In genomic region chr4:81999093-81999492, GRCm38 (mm10) we compare ENCODE assay signal across 21 mouse cellular contexts.
DNase-seq lines count a peak whose midpoint lies in the region; ATAC-seq lines count a peak whose summit lies in the region.
"Had no signal": no experiment of that assay in that cellular context is flagged by ENCODE, and none has a peak within 500 bp of the region (broad histone marks: within the 10 kb centered on the region; RNA-seq: fewer than 3 reads in every experiment).

No protein-coding gene starts in this region.

- H3K4me2 ChIP-seq in kidney, embryonic 16.5 days (replicated peaks; ENCODE audit: low read depth, low read length), result no peak overlapping the region
- H3K4me2 ChIP-seq in embryonic facial prominence, embryonic 14.5 days (ENCODE audit: low read depth, low read length), result no peak overlapping the region
- no peak overlapping the region for H3K4me2 ChIP-seq in limb, embryonic 15.5 days
- H3K4me2 ChIP-seq: forebrain, embryonic 12.5 days; forebrain, embryonic 15.5 days; heart, embryonic 11.5 days; hindbrain, embryonic 12.5 days; hindbrain, embryonic 15.5 days had no signal

- 0 out of 2 replicates have a peak, but pooled peaks cover 14% of the 10 kb centered on the region for H3K4me1 ChIP-seq in kidney, embryonic 16.5 days (ENCODE audit: insufficient read depth, low read length)
- peaks cover 26% of the 10 kb centered on the region for H3K4me1 ChIP-seq in embryonic facial prominence, embryonic 14.5 days (ENCODE audit: control insufficient read depth, insufficient read depth, low read length)
- H3K4me1 ChIP-seq in limb, embryonic 15.5 days, result peaks cover 31% of the 10 kb centered on the region
- H3K4me1 ChIP-seq: forebrain, embryonic 12.5 days had no signal

- peak; percentile 51; the same call in 1 of the 2 replicates for ATAC-seq in kidney, embryonic 16.5 days (ENCODE audit: low FRiP score, low TSS enrichment)
- ATAC-seq in embryonic facial prominence, embryonic 14.5 days (ENCODE audit: low read depth), result no peak
- no peak for ATAC-seq in limb, embryonic 15.5 days (ENCODE audit: insufficient number of reproducible peaks, low FRiP score, low TSS enrichment, low read depth)
- ATAC-seq: activated CD4-positive, CD25-positive, alpha-beta regulatory T cell, adult 4 months; CD4-positive, CD25-positive, alpha-beta regulatory T cell, adult 4 months had no signal

- no peak overlapping the region for H3K27ac ChIP-seq in kidney, embryonic 16.5 days (ENCODE audit: low read length)
- H3K27ac ChIP-seq in embryonic facial prominence, embryonic 14.5 days (replicated peaks; ENCODE audit: low read depth, low read length), result peak overlapping the region; percentile 91; the same call in 1 of the 2 replicates
- H3K27ac ChIP-seq in limb, embryonic 15.5 days, result peak overlapping the region; percentile 83; the same call in 1 of the 2 replicates
- H3K27ac ChIP-seq: forebrain, embryonic 15.5 days; hindbrain, embryonic 12.5 days; hindbrain, embryonic 15.5 days had no signal

- H3K27me3 ChIP-seq in kidney, embryonic 16.5 days (ENCODE audit: insufficient read depth, low read length), result no peaks in the 10 kb centered on the region
- no peaks in the 10 kb centered on the region for H3K27me3 ChIP-seq in embryonic facial prominence, embryonic 14.5 days (replicated peaks; ENCODE audit: control insufficient read depth, insufficient read depth, low read length)
- H3K27me3 ChIP-seq in limb, embryonic 15.5 days, result no peaks in the 10 kb centered on the region
- H3K27me3 ChIP-seq: forebrain, embryonic 12.5 days; forebrain, embryonic 15.5 days; hindbrain, embryonic 12.5 days; hindbrain, embryonic 15.5 days had no signal

- H3K9me3 ChIP-seq in kidney, embryonic 16.5 days (ENCODE audit: low read length), result no peaks in the 10 kb centered on the region
- no peaks in the 10 kb centered on the region for H3K9me3 ChIP-seq in embryonic facial prominence, embryonic 14.5 days (ENCODE audit: control insufficient read depth, low read length)
- H3K9me3 ChIP-seq in limb, embryonic 15.5 days, result no peaks in the 10 kb centered on the region
- H3K9me3 ChIP-seq: forebrain, embryonic 12.5 days; forebrain, embryonic 15.5 days; hindbrain, embryonic 12.5 days; hindbrain, embryonic 15.5 days had no signal

- H3K36me3 ChIP-seq in kidney, embryonic 16.5 days (ENCODE audit: insufficient read depth, low read length), result no peaks in the 10 kb centered on the region
- no peaks in the 10 kb centered on the region for H3K36me3 ChIP-seq in embryonic facial prominence, embryonic 14.5 days (ENCODE audit: control insufficient read depth, insufficient read depth, low read length)
- H3K36me3 ChIP-seq in limb, embryonic 15.5 days, result no peaks in the 10 kb centered on the region
- H3K36me3 ChIP-seq: forebrain, embryonic 12.5 days; forebrain, embryonic 15.5 days; hindbrain, embryonic 12.5 days; hindbrain, embryonic 15.5 days had no signal

- no peak overlapping the region for H3K9ac ChIP-seq in kidney, embryonic 16.5 days (replicated peaks; ENCODE audit: low read length)
- H3K9ac ChIP-seq in embryonic facial prominence, embryonic 14.5 days (ENCODE audit: low read depth, low read length), result no peak overlapping the region
- H3K9ac ChIP-seq in limb, embryonic 15.5 days, result no peak overlapping the region
- H3K9ac ChIP-seq: forebrain, embryonic 12.5 days; forebrain, embryonic 15.5 days; hindbrain, embryonic 12.5 days; hindbrain, embryonic 15.5 days had no signal

- 69% methylated on average over 3 of the region's 3 CpGs for WGBS in kidney, embryonic 16.5 days
- 84% methylated on average over 3 of the region's 3 CpGs for WGBS in embryonic facial prominence, embryonic 14.5 days
- WGBS in limb, embryonic 15.5 days, result 65% methylated on average over 3 of the region's 3 CpGs

- peak; percentile 86 for DNase-seq in heart, adult 11 months
- DNase-seq in heart, adult 18-20 months, result no peak
- DNase-seq in kidney, postnatal 36 days, result no peak
- DNase-seq in embryonic facial prominence, embryonic 14.5 days (ENCODE audit: low spot score), result no peak
- DNase-seq in ovary, postnatal 36 days (ENCODE audit: low spot score), result no peak
- DNase-seq in thymus, postnatal 25 days, result no peak
- DNase-seq: adrenal gland, adult 8-10 months; adrenal gland, postnatal 25 days; cerebellum, adult 11-12 months; cerebellum, adult 8-10 months; cerebellum, postnatal 36 days had no signal

- no peak overlapping the region for H3K4me3 ChIP-seq in kidney, embryonic 16.5 days (ENCODE audit: low read length)
- no peak overlapping the region for H3K4me3 ChIP-seq in embryonic facial prominence, embryonic 14.5 days (ENCODE audit: low read depth, low read length)
- H3K4me3 ChIP-seq in limb, embryonic 15.5 days, result no peak overlapping the region
- H3K4me3 ChIP-seq: erythroblast, embryonic 14.5 days; forebrain, embryonic 12.5 days; forebrain, embryonic 15.5 days; hindbrain, embryonic 12.5 days; hindbrain, embryonic 15.5 days had no signal
